Mouse (Mus musculus) adrenal gland, postnatal 36 days (tissue): Measurements from ENCODE around the gene Itpkb. TPM values are rescaled to one million over a fixed set of nuclear protein-coding genes. Genes with fewer than 3 reads are reported as not detected.

Source experiments
- DNase-seq, 2 experiments: peaks; one replicate each; pipeline ENCODE4 v3.0.0; 2021; ENCODE audit warnings: mixed read lengths in 1 of 2
- total RNA-seq, 2 experiments: library from RNA; stranded (reverse); gene quantifications; 2 replicates each; pipeline ENCODE4 v1.2.3; 2021

Itpkb gene
- total RNA-seq, 2 experiments from 2014 or later: 58.5 to 71.5 TPM

GRCm38 (mm10) chr1:180397734-180398133 lies 67.4 kb downstream of the Itpkb start:
- no peak for DNase-seq

- no peak for DNase-seq
Measured at GRCm38 (mm10) chr1:180398446-180398845, 68.2 kb downstream of the Itpkb start.

- no peak for DNase-seq
Measured at GRCm38 (mm10) chr1:180400691-180401455, 70.6 kb downstream of the Itpkb start.

- DNase-seq: no peak
Measured at GRCm38 (mm10) chr1:180401725-180402124, 71.4 kb downstream of the Itpkb start.

GRCm38 (mm10) chr1:180402481-180403081 lies 72.3 kb downstream of the Itpkb start:
- DNase-seq: no peak

GRCm38 (mm10) chr1:180403357-180403693 lies 73.0 kb downstream of the Itpkb start:
- DNase-seq: no peak

DNA sequence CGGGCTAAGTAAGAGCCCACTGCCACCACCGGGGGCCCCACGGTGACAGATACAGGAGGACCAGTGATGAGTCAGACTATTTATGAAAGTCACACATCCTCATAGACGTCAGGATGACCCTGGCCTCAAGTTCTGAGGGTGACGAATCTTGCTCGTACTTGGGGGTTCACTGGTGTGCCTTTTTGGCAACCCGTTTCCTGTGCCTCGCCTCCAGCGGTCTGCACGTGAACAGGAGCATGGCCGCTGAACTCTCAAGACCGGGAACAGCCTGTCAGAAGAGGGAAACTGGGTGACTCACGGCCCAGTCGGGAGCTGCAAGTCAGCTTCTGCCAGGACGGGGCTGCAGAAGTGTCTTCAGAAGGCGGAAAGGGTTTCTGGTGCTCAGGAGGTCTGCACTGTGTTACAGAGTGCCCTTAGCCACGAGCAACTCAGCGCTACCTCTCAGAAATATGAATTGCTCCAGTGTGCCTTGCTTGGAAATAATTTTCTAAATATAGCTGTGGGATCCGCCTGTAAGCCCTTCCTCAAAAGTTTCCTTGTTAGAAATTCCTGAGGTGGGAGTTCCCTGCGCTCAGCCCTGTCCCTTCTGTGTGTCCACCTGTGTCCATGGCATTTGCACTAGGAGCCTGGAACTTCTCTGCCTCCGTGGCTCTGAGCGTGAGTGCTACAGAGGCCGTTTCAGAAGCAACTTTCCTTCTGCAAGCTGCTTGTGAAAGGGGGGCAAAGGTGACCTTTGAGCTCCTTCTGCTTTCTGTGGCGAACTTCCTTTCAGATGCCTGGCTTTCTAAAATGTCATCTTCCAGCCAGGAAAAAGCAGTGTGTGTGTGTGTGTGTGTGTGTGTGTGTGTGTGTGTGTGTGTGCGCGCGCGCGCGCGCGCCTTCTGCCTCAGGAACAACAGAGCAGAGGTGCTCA lies 73.7 kb downstream of the Itpkb start:
- DNase-seq: peak; percentile 80 to 83

DNA sequence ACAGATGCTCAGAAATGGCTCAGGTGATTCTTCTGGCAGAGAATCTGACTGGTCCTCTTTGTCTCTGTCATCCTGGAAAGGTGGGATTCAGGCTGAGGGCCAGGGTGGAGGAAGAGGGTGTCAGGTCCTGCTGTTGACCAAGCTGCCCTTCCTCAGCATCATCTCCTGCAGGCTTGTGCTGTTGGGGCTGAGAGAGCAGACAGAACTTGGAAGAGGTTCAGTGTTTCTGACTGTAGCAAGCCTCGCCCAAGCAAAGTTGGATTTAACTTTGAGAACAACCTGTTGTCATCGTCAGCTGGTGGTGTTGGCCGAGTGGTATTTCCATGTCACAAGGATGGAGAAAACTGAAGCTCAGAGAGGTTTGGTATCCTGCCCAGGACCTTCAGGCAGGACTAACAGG lies 74.4 kb downstream of the Itpkb start:
- DNase-seq: no peak

- DNase-seq: peak; percentile 53 to 77
Measured at GRCm38 (mm10) chr1:180405576-180406335, 75.5 kb downstream of the Itpkb start.

DNA sequence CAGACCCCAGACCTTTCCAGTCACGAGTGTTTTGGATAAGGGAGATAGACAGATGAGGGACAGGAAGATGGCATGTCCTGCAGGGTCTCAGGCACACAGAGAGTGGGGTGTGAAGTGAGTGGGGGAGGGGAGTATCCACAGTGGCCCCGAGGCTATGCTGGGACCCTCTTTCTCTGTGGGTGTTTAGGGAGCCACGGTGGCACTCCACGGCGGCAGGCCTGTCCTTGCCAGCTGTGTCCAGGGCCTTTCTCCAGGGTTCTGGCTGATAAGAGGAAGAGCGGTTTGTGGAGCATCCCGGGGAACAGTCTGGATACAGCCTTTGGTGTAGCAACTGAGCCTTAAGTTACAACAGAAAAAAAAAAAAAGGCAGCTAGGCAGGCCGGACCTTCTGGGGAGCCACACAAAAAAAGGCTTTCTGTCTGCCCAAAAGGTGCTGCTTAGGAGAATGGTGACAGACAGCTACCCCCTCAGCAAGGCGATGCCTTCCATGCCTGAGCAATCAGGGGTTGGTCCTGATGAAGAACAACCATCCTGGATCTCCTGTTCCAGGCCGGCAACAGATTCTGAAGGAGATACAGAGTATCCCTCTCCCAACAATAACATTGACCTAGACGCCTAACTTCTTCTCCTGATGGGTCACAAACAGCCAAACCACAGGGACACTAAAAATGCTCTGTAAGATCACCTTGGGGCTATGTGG lies 76.2 kb downstream of the Itpkb start:
- DNase-seq: peak in 1 of 2 experiments; percentile 28

GRCm38 (mm10) chr1:180407171-180407671 lies 76.9 kb downstream of the Itpkb start:
- peak; percentile 72 to 78 for DNase-seq

DNA sequence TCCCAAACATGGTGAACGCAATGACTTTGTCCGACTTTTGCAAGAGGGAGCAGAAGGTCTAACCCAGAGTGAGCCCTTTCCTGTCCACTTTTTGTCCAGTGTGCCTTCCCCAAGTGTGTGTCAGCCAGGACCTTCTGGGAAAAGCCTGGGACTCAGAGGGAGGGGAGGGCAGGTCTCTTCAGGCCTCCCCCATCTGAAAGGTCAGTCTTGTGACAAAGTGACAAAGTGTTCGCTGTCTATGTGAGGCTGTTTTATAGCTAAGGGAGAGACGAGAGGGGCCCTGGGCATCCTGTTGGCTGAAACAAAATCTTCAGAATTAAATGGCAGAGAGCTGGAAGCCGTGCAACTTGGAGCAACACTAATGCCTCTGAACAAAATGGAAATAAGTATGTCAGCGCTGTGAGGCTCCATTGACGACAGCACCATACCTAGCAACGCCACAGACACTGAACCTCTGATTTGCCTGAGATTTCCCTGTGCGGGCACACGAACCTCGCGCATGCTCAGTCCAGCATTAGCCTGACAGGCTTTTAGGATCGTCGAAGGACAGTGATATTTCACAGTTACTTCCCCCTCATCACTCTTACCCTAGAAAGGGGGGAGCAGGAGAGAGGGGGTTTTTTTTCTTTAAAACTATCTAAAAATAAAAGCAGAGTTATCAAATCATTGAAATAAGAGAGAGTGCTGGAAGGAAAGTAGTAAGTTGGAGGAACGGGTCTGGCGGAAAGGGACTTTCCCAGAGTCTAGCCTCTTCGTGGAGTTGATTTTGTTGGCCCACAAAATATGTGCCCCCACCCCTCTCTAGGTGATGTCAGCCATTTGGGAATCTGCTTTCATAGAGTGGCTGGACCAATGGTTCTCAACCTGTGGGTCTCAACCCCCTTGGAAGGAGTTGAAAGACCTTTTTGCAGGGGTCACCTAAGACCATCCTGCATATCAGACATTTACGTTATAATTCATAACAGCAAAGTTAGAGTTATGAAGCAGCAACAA lies 77.7 kb downstream of the Itpkb start:
- peak in 1 of 2 experiments; percentile 47 for DNase-seq

DNA sequence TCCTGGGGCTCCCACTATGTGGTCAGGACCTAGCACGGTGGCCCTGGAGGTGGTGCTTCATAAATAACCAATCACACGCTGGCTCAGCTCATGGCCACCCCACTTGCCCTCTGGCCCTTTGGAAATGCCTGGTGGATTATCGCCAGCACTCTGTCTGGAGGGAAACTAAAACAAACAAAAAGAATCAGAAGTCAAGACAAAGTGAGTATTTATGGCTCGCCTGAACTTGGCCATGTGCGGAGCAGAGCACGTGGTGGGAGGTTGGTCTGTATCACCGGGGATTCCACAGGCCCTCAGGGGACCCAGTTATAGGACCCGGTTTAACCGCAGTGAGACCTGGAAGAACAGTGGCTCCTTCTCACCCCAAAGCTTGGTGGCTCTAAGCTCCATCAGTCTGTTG lies 78.5 kb downstream of the Itpkb start:
- peak; percentile 59 to 77 for DNase-seq

DNA sequence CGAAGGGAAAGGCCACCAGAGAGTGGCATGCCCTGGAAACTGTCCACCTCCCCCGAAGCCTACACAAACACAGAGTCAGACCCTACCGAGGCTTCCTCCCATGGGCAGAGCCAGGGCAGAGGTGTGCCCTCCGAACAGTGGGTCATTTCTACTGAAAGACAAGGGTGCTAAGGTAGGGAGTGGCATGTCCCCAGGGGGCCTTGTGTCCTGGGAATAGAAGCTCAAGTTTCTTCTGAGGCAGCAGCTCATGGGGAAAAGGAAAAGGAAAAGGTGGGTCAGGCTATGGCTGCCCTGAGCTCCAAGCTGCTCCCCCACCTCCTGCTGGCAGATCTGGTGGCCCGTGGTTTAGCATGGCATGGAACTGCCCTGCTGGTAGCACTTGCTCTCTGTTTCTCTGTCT lies 79.5 kb downstream of the Itpkb start:
- peak in 1 of 2 experiments; percentile 32 for DNase-seq

DNA sequence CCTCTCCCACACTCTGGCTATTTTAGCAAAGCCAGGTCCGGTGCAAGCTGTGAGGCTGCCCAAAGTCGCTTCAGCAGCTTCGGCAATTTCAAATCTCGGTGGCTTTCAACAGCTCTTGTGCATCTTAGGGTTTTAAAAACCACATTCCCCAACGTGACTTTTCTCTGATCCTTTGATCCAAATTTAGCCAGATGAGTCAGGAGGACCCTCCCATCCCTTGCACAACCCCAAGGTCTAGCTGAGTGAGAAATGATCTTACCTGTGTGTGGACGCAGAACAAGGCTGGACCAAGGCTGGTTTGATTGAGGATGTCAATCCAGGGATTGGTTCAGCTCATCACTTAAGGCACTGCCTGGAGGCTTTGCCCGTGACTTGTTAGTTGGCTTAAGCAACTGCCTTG lies 80.0 kb downstream of the Itpkb start:
- peak in 1 of 2 experiments; percentile 51 for DNase-seq

DNA sequence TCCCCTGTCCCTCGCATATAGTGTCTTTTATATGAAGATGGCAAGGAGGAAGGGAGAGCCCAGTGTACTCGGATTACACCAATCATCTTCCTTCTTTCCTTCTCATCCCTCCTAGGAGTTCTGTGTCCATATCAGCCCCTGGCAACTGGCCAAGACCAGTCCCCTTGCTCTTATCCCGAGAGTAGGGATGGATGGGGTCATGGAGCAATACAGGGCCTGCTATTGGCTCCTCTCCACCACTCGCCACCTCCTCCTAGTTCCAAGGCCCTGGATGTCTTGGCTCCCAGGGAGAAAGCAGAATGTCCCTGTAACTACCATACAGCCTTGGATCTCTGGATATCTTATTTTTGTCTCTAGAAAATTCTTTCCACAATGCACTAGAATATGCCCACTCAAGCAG lies 84.8 kb downstream of the Itpkb start:
- DNase-seq: no peak

DNA sequence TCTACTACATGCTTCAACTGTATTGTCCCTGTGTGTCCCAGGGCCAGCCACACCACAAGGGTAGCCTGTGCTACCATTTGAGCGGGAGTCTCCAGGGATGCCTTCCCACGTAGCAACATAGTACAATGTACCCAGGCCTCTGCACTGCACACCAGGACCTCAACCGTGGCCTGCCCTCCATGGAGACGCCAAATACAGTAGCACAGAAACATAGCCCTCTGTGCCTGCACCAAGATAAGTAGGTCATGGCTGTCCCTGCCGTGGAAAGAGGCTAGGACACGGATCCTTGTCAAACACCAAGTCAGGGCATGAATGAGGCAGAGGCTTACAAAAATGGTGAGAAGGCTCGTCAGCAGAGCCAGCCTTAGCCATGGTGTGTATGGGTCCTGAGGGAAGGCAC lies 85.6 kb downstream of the Itpkb start:
- peak in 1 of 2 experiments; percentile 22 for DNase-seq

DNA sequence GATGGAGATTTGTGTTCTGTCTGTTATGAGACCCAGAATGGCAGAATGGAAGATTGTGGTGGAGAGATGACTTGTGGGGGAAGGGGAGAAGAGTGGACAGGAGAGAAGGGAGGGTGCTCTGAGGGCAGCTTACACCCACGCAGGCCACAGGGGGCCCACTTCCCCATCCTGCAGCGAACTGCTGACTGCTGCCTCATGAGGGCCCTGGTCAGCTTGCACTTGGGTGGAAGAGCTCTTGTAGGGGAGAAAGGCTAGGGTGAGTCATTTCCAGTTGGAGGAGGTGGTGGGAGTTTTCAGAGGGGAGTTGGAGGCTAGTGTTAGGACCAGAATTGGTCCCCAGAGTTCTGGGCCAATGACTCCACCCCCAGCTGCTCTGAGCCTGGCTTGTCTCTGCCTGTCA lies 86.8 kb downstream of the Itpkb start:
- DNase-seq: peak in 1 of 2 experiments; percentile 48

DNA sequence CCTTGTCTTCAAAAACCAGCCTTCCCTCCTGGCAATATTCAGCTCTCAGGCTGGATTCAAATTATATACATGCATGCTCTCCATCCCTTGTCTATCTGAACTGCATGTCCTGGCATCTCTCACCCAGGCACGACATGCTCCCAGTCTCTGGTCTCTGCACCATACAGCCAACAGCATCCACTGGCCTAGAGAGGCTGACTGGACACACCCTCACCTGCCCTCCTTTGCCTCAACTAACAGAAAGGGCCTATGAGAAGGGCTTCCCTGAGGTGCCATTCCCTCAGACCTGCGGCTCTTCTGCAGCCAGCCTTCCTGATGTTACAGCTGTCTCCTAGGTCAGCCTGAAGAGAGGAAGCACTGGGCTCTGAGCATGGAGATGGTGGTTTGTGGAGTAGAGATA lies 88.8 kb downstream of the Itpkb start:
- no peak for DNase-seq
